Mouse (Mus musculus) cerebellum, adult 2 months (tissue): ENCODE results near the gene Rbm17. TPM values are rescaled to one million over a fixed set of nuclear protein-coding genes. Genes with fewer than 3 reads are reported as not detected.

ENCODE experiments used
- DNase-seq, 2 experiments: peaks; one replicate each; pipeline ENCODE4 v3.0.0; 2021
- H3K27ac ChIP-seq: fragments of 200-500 bp; 2 replicates; pipeline ENCODE4 v1.5.1; 2012; ENCODE audit warnings: low read length, control low read depth, inconsistent platforms; ENCODE audit not compliant: insufficient read depth
- H3K27me3 ChIP-seq: fragments of 200-500 bp; 2 replicates; pipeline ENCODE4 v1.6.1; 2012; ENCODE audit warnings: inconsistent platforms, mild to moderate bottlenecking, low read length, moderate library complexity; ENCODE audit not compliant: control insufficient read depth, insufficient read depth
- H3K4me1 ChIP-seq: fragments of 200-500 bp; 2 replicates; pipeline ENCODE4 v1.6.1; 2011; ENCODE audit warnings: low read length; ENCODE audit not compliant: control insufficient read depth, insufficient read depth
- H3K4me3 ChIP-seq: fragments of 200-500 bp; replicated peaks from 2 replicates; pipeline ENCODE3; 2011; ENCODE audit warnings: mild to moderate bottlenecking, low read depth, low read length, control low read depth; ENCODE audit not compliant: insufficient read depth
- CTCF ChIP-seq: fragments of 200-500 bp; IDR thresholded peaks from 2 replicates; pipeline ENCODE4 v1.5.1; 2011; ENCODE audit warnings: low read depth, mild to moderate bottlenecking, control low read depth, low read length, moderate library complexity, borderline replicate concordance; ENCODE audit not compliant: insufficient read depth
- POLR2A ChIP-seq: fragments of 200-500 bp; IDR thresholded peaks from 2 replicates; pipeline ENCODE4 v1.6.1; 2011; ENCODE audit warnings: low read length, control low read depth, borderline replicate concordance; ENCODE audit not compliant: insufficient read depth
- WGBS: fragments of 180-500 bp; shearing (Covaris S2); methylation state at CpG from one replicate; pipeline ENCODE4 v1.1.7; 2018; 5-methylcytosine and 5-hydroxymethylcytosine counted together
- polyA plus RNA-seq: library from polyadenylated mRNA; depleted of rRNA; stranded (reverse); fragments of >200 nt; gene quantifications from 2 replicates; pipeline ENCODE4 v1.2.3, GENCODE M21; 2012; rRNA removed

Gene Rbm17
- polyA plus RNA-seq, 1 experiment, result 136 TPM

GRCm38 (mm10) chr2:11535966-11536365, 68.0 kb downstream of the Rbm17 start:
- no peak for TF ChIP-seq CTCF
- no peak for TF ChIP-seq POLR2A
- H3K27me3 ChIP-seq, result no peaks in the 10 kb centered on the region; the same call in 1 of the 2 replicates
- H3K4me1 ChIP-seq, result no peaks in the 10 kb centered on the region
- H3K4me3 ChIP-seq, result peak overlapping the region; percentile 65
- WGBS, result 76% methylated on average over 8 of the region's 8 CpGs
- no peak overlapping the region for H3K27ac ChIP-seq
- no peak for DNase-seq

Other genes with a start within 250 kb of the Rbm17 start
- gene Pfkfb3, start 50.1 kb downstream of the Rbm17 start, polyA plus RNA-seq, result 33.8 and 38.2 TPM in 2 replicates
- gene Gm17490, start 22.1 kb upstream of the Rbm17 start, polyA plus RNA-seq, result not detected in 2 replicates
- gene Il2ra, start 38.7 kb upstream of the Rbm17 start, polyA plus RNA-seq, result 0.22 and 0.28 TPM in 2 replicates
- 11.1 and 16.5 TPM in 2 replicates for gene Il15ra, start 101.1 kb upstream of the Rbm17 start, polyA plus RNA-seq
- 66.8 and 71.9 TPM in 2 replicates for gene Fbh1, start 173.4 kb upstream of the Rbm17 start, polyA plus RNA-seq
- 92.5 and 95.3 TPM in 2 replicates for gene Ankrd16, start 173.7 kb upstream of the Rbm17 start, polyA plus RNA-seq